ENCODE assay signal across 26 mouse cellular contexts in the genomic region with DNA sequence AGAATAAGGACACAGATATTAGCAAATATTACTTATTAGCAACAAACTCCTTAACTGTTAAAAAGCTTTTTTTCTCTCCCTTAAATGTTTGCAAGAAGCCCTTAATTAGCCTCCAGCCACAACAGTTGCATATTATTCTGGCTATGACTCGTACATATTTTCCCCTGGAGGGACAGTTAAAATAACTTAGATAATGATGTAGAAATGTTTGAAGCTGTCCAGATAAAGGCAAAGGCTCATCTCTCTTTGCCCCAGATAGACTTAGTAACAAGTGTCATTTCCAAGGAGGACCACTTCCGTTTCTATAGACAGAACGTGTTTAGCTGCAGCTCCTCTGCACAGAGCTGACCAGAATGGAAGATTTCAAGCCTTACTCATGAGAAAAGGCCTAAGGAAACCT.
"Had no signal": no experiment of that assay in that cellular context is flagged by ENCODE, and none has a peak within 500 bp of the region (broad histone marks: within the 10 kb centered on the region; RNA-seq: fewer than 3 reads in every experiment).

No protein-coding gene starts in this region.

- ATAC-seq: hindbrain, embryonic 16.5 days; intestine, embryonic 16.5 days had no signal

- H3K9ac ChIP-seq: heart, embryonic 13.5 days; heart, embryonic 15.5 days; hindbrain, embryonic 12.5 days; hindbrain, embryonic 14.5 days; limb, embryonic 12.5 days; liver, embryonic 13.5 days; liver, embryonic 15.5 days had no signal

- H3K27me3 ChIP-seq: heart, embryonic 13.5 days; heart, embryonic 15.5 days; hindbrain, embryonic 12.5 days; limb, embryonic 12.5 days; liver, embryonic 13.5 days; liver, embryonic 15.5 days had no signal

- H3K4me3 ChIP-seq: heart, embryonic 10.5 days; heart, embryonic 13.5 days; heart, embryonic 15.5 days; hindbrain, embryonic 10.5 days; hindbrain, embryonic 12.5 days; layer of hippocampus, adult 2 months; left cerebral cortex, adult 2 months; limb, embryonic 10.5 days; limb, embryonic 12.5 days; liver, embryonic 13.5 days; liver, embryonic 15.5 days had no signal

- H3K9me3 ChIP-seq: heart, embryonic 10.5 days; heart, embryonic 13.5 days; heart, embryonic 15.5 days; hindbrain, embryonic 10.5 days; hindbrain, embryonic 12.5 days; limb, embryonic 10.5 days; limb, embryonic 12.5 days; liver, embryonic 13.5 days; liver, embryonic 15.5 days had no signal

- DNase-seq: gastrocnemius, postnatal 14 days; gastrocnemius, postnatal 36 days; heart, adult 18-20 months; heart, postnatal 10 days; heart, postnatal 4 days; kidney, adult 11 months; kidney, adult 2 months; kidney, postnatal 10 days; kidney, postnatal 25 days; kidney, postnatal 4 days; liver; liver, embryonic 13.5 days had no signal

- H3K27ac ChIP-seq: heart, embryonic 10.5 days; heart, embryonic 13.5 days; heart, embryonic 15.5 days; hindbrain, embryonic 10.5 days; hindbrain, embryonic 12.5 days; hindbrain, embryonic 14.5 days; layer of hippocampus, adult 2 months; left cerebral cortex, adult 2 months; limb, embryonic 10.5 days; limb, embryonic 12.5 days; liver, embryonic 13.5 days; liver, embryonic 15.5 days had no signal

- H3K36me3 ChIP-seq: heart, embryonic 10.5 days; heart, embryonic 13.5 days; heart, embryonic 15.5 days; hindbrain, embryonic 10.5 days; hindbrain, embryonic 12.5 days; limb, embryonic 10.5 days; limb, embryonic 12.5 days; liver, embryonic 13.5 days; liver, embryonic 15.5 days had no signal

- H3K4me1 ChIP-seq: heart, embryonic 10.5 days; heart, embryonic 15.5 days; hindbrain, embryonic 10.5 days; hindbrain, embryonic 12.5 days; limb, embryonic 12.5 days had no signal

- H3K4me2 ChIP-seq: heart, embryonic 13.5 days; heart, embryonic 15.5 days; hindbrain, embryonic 12.5 days; hindbrain, embryonic 14.5 days; limb, embryonic 12.5 days; liver, embryonic 11.5 days; liver, embryonic 13.5 days; liver, embryonic 15.5 days had no signal
